Mouse (Mus musculus): ENCODE measurements around the gene Pan3.

Gene Pan3

GRCm38 (mm10) chr5:147430936-147431839 lies 1.2 kb downstream of the Pan3 start:
- no peak for DNase-seq (ENCODE audit: extremely low read depth, low read depth, low spot score)

- no peak for DNase-seq (ENCODE audit: extremely low read depth, low read depth, low spot score)
These were observed 3.0 kb downstream of the Pan3 start for GRCm38 (mm10) chr5:147432927-147433326.

- DNase-seq (ENCODE audit: extremely low read depth, low read depth, low spot score), result no peak
These were observed 5.3 kb downstream of the Pan3 start for GRCm38 (mm10) chr5:147435224-147435623.

GRCm38 (mm10) chr5:147435751-147436150 lies 5.8 kb downstream of the Pan3 start:
- no peak for DNase-seq (ENCODE audit: extremely low read depth, low read depth, low spot score)

GRCm38 (mm10) chr5:147436491-147436890 lies 6.5 kb downstream of the Pan3 start:
- no peak for DNase-seq (ENCODE audit: extremely low read depth, low read depth, low spot score)

GRCm38 (mm10) chr5:147440996-147441507 lies 11.1 kb downstream of the Pan3 start:
- no peak for DNase-seq (ENCODE audit: extremely low read depth, low read depth, low spot score)

GRCm38 (mm10) chr5:147441979-147442378 lies 12.0 kb downstream of the Pan3 start:
- no peak for DNase-seq (ENCODE audit: extremely low read depth, low read depth, low spot score)

GRCm38 (mm10) chr5:147442741-147443140 lies 12.8 kb downstream of the Pan3 start:
- DNase-seq (ENCODE audit: extremely low read depth, low read depth, low spot score), result no peak

GRCm38 (mm10) chr5:147444298-147444697 lies 14.3 kb downstream of the Pan3 start:
- DNase-seq (ENCODE audit: extremely low read depth, low read depth, low spot score), result no peak

GRCm38 (mm10) chr5:147444757-147445156 lies 14.8 kb downstream of the Pan3 start:
- no peak for DNase-seq (ENCODE audit: extremely low read depth, low read depth, low spot score)

GRCm38 (mm10) chr5:147445252-147445651 lies 15.3 kb downstream of the Pan3 start:
- DNase-seq (ENCODE audit: extremely low read depth, low read depth, low spot score), result no peak

GRCm38 (mm10) chr5:147448526-147448925 lies 18.6 kb downstream of the Pan3 start:
- no peak for DNase-seq (ENCODE audit: extremely low read depth, low read depth, low spot score)

GRCm38 (mm10) chr5:147448933-147449332 lies 19.0 kb downstream of the Pan3 start:
- DNase-seq (ENCODE audit: extremely low read depth, low read depth, low spot score), result no peak

- DNase-seq (ENCODE audit: extremely low read depth, low read depth, low spot score), result no peak
These were observed 26.5 kb downstream of the Pan3 start for GRCm38 (mm10) chr5:147456491-147456890.

GRCm38 (mm10) chr5:147459821-147460567 lies 30.0 kb downstream of the Pan3 start:
- DNase-seq (ENCODE audit: extremely low read depth, low read depth, low spot score), result no peak

GRCm38 (mm10) chr5:147463251-147463650 lies 33.3 kb downstream of the Pan3 start:
- no peak for DNase-seq (ENCODE audit: extremely low read depth, low read depth, low spot score)

- no peak for DNase-seq (ENCODE audit: extremely low read depth, low read depth, low spot score)
These were observed 36.4 kb downstream of the Pan3 start for GRCm38 (mm10) chr5:147466361-147466760.

GRCm38 (mm10) chr5:147471163-147471562 lies 41.2 kb downstream of the Pan3 start:
- no peak for DNase-seq (ENCODE audit: extremely low read depth, low read depth, low spot score)

GRCm38 (mm10) chr5:147473071-147473470 lies 43.1 kb downstream of the Pan3 start:
- DNase-seq (ENCODE audit: extremely low read depth, low read depth, low spot score), result no peak

GRCm38 (mm10) chr5:147473856-147474255 lies 43.9 kb downstream of the Pan3 start:
- no peak for DNase-seq (ENCODE audit: extremely low read depth, low read depth, low spot score)

GRCm38 (mm10) chr5:147476109-147476508 lies 46.1 kb downstream of the Pan3 start:
- no peak for DNase-seq (ENCODE audit: extremely low read depth, low read depth, low spot score)

- no peak for DNase-seq (ENCODE audit: extremely low read depth, low read depth, low spot score)
These were observed 47.1 kb downstream of the Pan3 start for GRCm38 (mm10) chr5:147477106-147477505.
